Mouse (Mus musculus): ENCODE measurements around the gene Bcl6b. TPM values are rescaled to one million over a fixed set of nuclear protein-coding genes. Genes with fewer than 3 reads are reported as not detected.
A peak's percentile ranks its signal among the peaks of the same experiment; 100 is the strongest.

Gene Bcl6b
- total RNA-seq, 2 experiments from 2014 or later: 1.4 to 2.6 TPM

DNA sequence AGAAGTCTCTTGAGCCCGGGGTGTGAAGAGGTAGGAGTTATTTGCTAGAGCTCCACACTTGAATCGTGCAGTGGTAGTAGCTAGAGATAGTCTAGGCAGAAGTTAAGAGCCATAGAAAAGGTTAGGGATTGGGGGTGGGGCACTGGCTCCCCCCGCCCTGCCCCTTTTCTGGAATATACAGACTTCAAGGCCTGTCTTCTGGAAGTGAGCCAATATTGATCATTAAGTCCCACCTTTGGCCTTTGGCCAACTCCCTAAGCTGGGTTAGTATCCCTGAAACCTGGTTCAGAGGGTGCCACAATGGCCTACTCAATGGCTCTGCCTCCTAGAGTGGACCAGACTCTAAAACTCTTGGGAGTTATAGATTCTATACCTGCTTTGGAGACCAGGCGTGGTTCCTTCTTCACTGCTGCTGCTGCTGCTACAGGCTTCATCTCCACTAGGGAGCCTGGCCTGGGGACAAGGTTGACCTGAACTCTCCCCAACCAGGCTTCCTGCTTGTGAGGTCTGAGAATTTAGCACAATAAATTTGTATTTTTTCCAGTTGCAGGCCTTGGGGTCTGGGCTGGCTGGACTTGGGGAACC, 1.8 kb downstream of the Bcl6b start:
- TF ChIP-seq CTCF (IDR thresholded peaks at IDR 0.05): no peak
- H3K4me3 ChIP-seq: peak overlapping the region; percentile 73
- intact Hi-C loops (cut with DNase I): no loop called here
- peak overlapping the region; percentile 92 for H3K27ac ChIP-seq
- DNase-seq: no peak

DNA sequence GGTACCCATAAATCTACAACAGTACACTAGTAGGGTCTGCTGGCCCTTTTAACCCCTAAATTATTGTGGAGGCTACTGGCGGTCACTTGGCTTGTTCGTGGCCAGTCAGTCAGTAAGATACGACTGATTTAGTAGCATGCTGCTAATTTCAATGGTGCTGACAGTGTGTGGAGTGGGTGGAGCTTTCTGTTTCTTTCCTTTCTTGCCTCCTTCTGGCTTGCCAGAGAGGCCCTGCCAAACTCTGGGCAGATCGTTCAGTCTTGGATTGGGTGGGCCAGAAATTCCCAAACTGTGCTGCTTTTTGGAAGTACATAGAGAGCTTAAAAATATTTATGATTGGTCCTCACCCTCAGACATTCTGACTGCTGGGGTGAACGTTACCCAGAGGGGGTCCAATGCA, 2.5 kb downstream of the Bcl6b start:
- H3K27ac ChIP-seq: peak overlapping the region; percentile 92
- intact Hi-C loops (cut with DNase I): no loop called here
- peak overlapping the region; percentile 73 for H3K4me3 ChIP-seq
- no peak for DNase-seq
- no peak for TF ChIP-seq CTCF (IDR thresholded peaks at IDR 0.05)

DNA sequence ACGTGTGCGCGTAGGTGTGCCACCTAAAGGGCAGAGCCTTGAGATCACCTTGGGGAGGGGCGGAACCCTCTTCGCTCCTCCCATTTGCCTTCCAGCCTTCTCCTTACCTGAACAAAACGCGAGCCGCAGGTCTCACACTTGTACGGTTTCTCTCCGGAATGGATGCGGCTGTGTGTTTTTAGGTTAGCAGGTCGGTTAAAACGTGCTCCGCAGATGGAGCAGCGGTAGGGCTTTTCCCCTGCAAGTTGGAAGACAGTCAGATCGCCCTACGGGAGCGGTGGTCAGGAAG, 3.1 kb downstream of the Bcl6b start:
- intact Hi-C loops (cut with DNase I): no loop called here
- no peak for TF ChIP-seq CTCF (IDR thresholded peaks at IDR 0.05)
- Histone ChIP-seq H3K27ac (peak overlapping the region; percentile 92), H3K4me3 (peak overlapping the region; percentile 73)
- no peak for DNase-seq

DNA sequence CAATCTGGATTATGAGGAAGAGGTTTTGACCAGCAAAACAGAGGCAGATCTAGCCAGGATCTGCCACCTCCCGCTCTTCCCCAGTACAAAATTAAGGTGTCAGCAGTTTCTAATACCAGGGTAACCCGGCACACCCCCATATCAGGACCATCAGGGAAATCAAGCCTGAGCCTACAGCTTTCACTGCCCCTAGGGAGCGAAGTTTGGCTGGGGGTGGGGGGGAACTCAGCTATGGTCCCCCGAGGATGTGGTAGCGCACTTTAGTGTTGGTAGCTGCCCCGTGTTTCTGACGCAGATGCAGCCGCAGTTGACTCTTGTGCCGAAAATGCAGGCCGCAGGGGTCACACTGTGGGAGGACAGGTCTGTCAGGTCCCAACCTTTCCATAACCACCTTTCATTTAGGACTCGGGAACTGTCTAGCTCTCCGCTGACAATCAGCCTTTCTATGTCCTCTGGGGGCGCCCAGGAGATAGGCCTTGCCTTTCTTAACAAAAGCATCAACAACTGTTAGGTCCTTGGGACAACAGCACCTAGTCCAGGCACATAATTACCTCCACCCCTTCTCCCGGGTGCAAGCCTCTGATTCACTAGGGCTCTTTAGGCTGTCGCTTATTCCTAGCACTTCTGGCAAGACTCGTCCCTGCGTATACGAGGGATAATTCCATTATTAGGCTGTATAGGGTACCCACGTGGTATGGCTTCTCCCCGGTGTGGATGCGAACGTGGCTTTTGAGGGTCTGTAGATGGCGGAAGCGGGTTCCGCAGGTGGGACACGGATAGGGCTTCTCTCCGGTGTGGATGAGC, 3.6 kb downstream of the Bcl6b start:
- intact Hi-C loops (cut with DNase I): no loop called here
- TF ChIP-seq CTCF (IDR thresholded peaks at IDR 0.05): no peak
- peak; percentile 19 for DNase-seq
- peak overlapping the region; percentile 92 for H3K27ac ChIP-seq
- peak overlapping the region; percentile 73 for H3K4me3 ChIP-seq

DNA sequence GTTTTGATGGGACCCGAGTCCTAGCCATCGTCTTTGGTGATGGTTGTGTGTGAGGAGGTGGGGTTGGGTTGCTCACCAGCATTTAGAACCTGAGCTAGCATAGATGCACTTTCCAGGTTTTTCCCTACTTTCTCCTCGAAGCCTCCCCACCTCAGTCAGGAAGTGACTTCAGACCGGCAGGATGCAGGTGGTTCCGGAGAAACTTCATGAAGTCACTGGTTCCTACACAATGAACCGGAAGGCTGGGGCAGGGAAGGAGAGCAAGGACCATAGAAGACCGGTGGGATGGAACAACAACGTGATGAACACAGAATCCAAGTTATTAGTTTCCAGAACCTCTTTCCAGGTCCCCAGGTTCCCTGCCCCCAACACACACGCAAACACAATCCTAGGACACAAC, 5.9 kb downstream of the Bcl6b start:
- DNase-seq: no peak

DNA sequence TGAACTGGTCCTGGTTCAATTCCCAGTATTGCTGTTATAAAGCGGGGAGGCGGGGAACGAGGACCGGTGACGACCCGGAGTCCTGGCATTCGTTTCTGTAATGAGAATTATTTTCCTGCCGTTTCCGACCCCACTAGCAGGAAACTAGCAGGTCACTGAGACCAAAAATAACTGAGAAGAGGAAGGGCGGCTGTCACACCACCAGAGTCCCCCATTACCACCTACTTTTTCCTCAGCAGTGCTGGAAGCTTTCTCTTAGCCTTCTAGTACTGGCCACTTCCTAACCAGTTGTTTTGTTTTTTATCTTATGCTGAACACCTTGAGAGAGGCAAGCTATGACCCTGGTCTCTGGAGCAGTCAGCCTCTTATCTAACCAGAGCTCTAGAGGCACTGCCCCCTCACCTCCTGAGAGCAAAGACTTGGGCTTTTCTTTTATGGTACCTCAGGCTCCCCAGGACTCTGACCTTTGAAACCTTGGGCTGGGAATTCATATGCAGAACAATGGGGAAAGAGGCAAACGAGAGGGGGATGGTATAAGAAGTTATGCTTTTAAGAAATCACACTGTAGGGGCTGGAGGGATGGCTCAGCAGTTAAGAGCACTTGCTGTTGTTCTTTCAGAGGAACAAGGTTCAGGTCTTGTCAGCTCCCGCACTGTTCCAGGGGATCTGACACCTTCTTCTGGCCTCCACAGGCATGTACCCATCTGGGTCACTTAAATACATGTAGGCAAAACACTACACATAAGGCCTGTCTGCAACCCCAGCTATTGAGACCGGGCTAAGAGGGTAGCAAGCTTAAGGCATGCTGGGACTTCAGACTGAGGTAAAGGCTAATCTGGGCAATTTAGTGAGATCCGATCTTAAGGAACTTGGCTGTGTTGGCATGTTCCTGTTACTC, 7.7 kb downstream of the Bcl6b start:
- H3K4me3 ChIP-seq: peak overlapping the region; percentile 78
- no peak for TF ChIP-seq CTCF (IDR thresholded peaks at IDR 0.05)
- intact Hi-C loops (cut with DNase I): no loop called here
- DNase-seq: no peak
- peak overlapping the region; percentile 90 for H3K27ac ChIP-seq

More for the DNA sequence above, 5.9 kb downstream of the Bcl6b start:
- Histone ChIP-seq H3K27ac (peak overlapping the region; percentile 92), H3K4me3 (peak overlapping the region; percentile 78)
- intact Hi-C loops (cut with DNase I): no loop called here
- TF ChIP-seq CTCF (IDR thresholded peaks at IDR 0.05): no peak

DNA sequence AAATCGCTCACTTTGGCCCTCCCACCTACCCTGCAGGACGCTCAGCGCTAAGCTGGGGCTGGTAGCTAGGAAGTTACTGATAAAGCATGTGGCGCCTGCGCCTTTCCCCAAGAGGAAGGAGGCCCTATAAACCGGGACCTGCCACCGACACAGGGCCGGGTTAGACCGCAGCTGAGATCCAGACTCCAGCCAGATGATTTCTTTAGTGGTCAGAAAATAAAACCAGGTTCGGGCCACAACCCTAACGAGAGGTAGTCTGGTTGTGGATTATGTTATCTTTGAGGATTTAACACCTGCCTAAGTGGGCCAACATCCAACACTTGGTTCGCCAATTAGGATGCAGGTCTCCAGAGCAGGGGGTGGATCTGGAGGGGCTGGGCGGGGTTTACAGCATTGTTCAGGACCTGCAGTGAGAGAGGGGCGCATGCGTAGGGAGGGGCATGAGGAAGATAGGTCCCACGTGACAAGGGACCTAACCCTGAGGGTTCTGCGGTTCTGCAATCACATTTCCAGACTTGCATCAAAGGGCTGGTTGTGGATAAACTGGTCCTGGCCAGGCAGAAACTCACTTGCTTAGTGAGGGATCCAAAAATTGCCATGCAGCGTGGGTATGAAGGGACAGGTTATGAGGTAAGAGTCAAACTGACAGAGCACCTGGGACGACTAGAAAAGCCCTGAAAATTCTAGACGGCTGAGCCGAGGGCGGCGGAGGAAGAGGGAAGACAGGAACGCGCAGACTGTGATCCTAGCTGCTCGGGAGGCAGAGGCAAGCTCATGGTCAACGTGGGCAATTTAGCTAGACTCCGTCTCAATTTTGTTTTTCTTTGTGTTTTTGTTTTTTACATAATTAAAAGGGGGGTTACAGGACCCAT, 8.6 kb downstream of the Bcl6b start, which contains the start of gene Slc16a13:
Gene Slc16a13, minus strand, starts transcription at position 334 of the 872 bp plus-strand sequence.
- TF ChIP-seq CTCF (IDR thresholded peaks at IDR 0.05): no peak
- H3K4me3 ChIP-seq: peak within 1 kb of the TSS; percentile 78
- intact Hi-C loops (cut with DNase I): no loop called here
- DNase-seq: peak; percentile 89
- peak within 1 kb of the TSS; percentile 90 for H3K27ac ChIP-seq

DNA sequence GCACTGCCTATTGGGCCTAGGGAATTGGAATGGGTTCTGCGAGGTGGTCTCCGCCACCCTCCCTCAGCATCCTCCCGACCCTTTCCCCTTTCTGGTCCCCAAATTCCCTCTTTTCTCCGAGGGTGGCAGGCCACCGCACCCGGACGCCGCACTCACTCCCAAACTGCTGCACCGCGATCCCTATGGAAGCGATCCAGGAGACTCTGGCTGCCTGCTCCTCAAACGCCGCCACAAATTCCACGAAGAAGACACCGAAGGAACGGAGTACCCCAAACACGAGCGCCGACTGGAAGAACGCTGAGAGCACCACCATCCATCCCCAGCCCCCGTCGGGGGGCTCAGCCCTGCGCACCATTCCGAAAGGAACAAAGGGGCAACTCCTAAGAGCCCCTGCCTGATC, 9.3 kb downstream of the Bcl6b start:
- intact Hi-C loops (cut with DNase I): no loop called here

DNA sequence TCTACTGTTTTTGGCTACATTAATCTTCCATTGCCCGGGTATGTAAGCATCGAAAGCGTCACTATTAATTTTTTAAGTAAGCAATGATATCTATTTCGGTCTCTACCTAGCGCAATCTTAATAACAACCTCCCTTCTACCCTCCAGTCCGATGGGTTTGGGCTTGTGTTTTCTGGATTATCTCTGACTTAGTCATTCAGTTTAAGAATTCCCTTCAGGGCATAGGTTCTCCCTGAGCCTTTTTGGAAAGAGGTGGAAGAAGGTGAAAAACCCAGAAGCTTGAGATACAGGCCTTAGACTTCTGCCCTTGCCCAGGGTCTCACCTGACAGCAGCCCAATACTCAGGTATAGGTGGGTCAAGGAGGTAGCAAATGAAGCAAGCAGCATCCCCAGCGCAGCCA, 9.7 kb downstream of the Bcl6b start:
- H3K27ac ChIP-seq: peak overlapping the region; percentile 90
- no peak for DNase-seq
- intact Hi-C loops (cut with DNase I): no loop called here

More for the DNA sequence above, 9.3 kb downstream of the Bcl6b start:
- DNase-seq: peak; percentile 34
- Histone ChIP-seq H3K27ac (peak overlapping the region; percentile 90), H3K4me3 (peak overlapping the region; percentile 78)
- no peak for TF ChIP-seq CTCF (IDR thresholded peaks at IDR 0.05)

DNA sequence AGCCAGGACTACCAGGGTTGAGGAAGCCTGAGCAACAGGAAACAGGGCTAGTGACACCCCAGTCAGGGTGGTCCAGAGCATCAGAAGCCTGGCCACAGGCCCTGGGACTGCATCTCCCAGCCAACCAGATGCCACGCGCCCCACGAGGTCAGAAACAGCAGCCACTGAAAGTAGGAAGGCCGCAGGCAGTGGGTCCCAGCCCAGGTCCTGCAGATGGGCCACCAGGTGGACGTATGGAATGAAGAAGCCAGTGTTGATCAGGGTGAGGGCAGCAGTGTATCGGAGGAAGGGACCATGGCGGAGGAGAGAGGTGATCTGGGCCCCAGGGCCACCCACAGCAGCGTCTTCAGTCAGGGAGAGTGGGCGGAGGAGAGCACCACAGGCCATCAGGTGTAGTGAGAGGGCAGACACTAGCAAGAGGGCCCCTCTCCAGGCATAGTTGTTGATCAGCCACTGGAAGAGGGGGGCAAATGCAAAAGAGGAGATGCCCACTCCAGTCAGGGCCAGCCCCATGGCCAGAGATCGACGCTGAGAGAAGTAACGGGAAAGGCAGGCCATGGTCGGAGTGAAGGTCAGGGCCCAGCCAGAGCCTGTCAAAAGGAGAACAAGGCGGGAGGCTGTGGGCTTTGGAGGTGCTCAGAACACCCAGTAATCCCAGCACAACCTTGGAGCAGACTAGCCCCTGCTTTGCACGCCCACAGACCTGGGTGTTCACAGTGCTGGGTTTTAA, 10.7 kb downstream of the Bcl6b start:
- Histone ChIP-seq H3K4me3 (no peak overlapping the region), H3K27ac (no peak overlapping the region)
- intact Hi-C loops (cut with DNase I): no loop called here
- DNase-seq: no peak
- no peak for TF ChIP-seq CTCF (IDR thresholded peaks at IDR 0.05)

More for the DNA sequence above, 9.7 kb downstream of the Bcl6b start:
- no peak for TF ChIP-seq CTCF (IDR thresholded peaks at IDR 0.05)
- H3K4me3 ChIP-seq: peak overlapping the region; percentile 78

DNA sequence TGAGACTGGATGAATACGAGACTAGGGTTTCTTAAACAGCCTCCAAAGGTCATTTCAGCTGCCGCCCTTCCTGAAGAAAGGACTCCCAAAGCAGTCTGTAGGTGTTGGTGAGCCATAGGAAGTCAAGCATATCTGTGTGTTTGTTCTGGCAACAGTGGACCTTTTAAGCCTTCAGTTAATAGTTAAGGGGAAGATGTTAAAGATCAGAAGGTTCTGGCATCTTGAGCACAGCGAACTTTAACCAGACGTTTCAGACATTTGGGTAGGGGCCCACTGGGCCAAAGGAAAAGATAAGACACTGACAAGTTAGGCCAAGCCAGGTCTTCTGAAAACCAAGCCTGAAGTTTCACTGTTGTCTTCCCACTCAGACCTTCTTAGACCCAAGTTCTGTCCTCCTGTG, 11.6 kb downstream of the Bcl6b start:
- no peak for TF ChIP-seq CTCF (IDR thresholded peaks at IDR 0.05)
- intact Hi-C loops (cut with DNase I): no loop called here
- H3K27ac ChIP-seq: no peak overlapping the region
- H3K4me3 ChIP-seq: no peak overlapping the region
- no peak for DNase-seq

Measured in gastrocnemius, adult 2 months (tissue).